Mouse (Mus musculus): ENCODE measurements at regions not wholly inside any gene's neighbourhood (a gene's known extent, or its start where the extent isn't known, plus 50 kb on each side); places are given as distances from the start of the nearest gene placed in this dataset.
"Not testable (repeated sequence)": the region's sequence is repeated elsewhere in the genome, so short reads cannot be mapped to it uniquely, and the experiment has no call there.

GRCm38 (mm10) chr15:96793251-96793650 lies 93.7 kb upstream of the Slc38a2 start:
- no peak for ATAC-seq
- Histone ChIP-seq H3K4me1 (ENCODE audit: insufficient read depth) (no peaks in the 10 kb centered on the region), H3K4me3 (ENCODE audit: low read depth, low read length) (no peak overlapping the region), H3K36me3 (replicated peaks; ENCODE audit: insufficient read depth, low read length) (no peaks in the 10 kb centered on the region), H3K27ac (ENCODE audit: low read depth) (no peak overlapping the region), H3K4me2 (ENCODE audit: low read depth, low read length) (no peak overlapping the region), H3K9ac (replicated peaks) (no peak overlapping the region), H3K27me3 (ENCODE audit: insufficient read depth, low read length) (no peaks in the 10 kb centered on the region), H3K9me3 (ENCODE audit: low read length) (no peaks in the 10 kb centered on the region)
- no peak for TF ChIP-seq CTCF (IDR thresholded peaks at IDR 0.05; ENCODE audit: low read depth)
- no peak for TF ChIP-seq EP300 (IDR thresholded peaks at IDR 0.05; ENCODE audit: low read depth)
- WGBS (ENCODE audit: insufficient replicate concordance), result 94% methylated on average over 15 of the region's 15 CpGs
- no peak for DNase-seq

DNA sequence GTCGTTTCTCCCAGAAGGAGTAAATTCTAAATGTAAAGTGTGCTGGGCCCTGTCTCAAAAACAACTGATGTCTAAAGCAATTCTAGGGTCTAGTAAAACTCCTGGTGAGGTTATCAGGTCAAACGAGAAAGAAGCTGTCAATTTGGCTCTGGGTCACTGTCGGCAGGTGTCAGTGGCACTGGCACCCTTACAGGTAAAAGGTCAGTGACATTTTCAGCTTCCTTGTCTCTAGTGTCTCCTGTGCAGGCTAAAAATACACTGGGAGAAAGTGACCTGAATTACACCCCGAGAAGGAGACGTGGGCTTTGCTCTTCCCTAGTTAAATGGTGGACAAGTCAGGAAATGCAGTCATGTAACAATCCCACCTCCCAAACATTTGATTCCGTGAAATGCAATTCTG lies 91.8 kb upstream of the Slc38a2 start:
- H3K4me1 ChIP-seq (ENCODE audit: insufficient read depth), result no peaks in the 10 kb centered on the region
- no peaks in the 10 kb centered on the region for H3K36me3 ChIP-seq (replicated peaks; ENCODE audit: insufficient read depth, low read length)
- ATAC-seq (no peak), DNase-seq (no peak)
- 65% methylated on average over 6 of the region's 6 CpGs for WGBS (ENCODE audit: insufficient replicate concordance)
- H3K9ac ChIP-seq (replicated peaks), result no peak overlapping the region
- H3K4me2 ChIP-seq (ENCODE audit: low read depth, low read length), result no peak overlapping the region
- H3K9me3 ChIP-seq (ENCODE audit: low read length), result no peaks in the 10 kb centered on the region
- no peak overlapping the region for H3K4me3 ChIP-seq (ENCODE audit: low read depth, low read length)
- no peaks in the 10 kb centered on the region for H3K27me3 ChIP-seq (ENCODE audit: insufficient read depth, low read length)
- no peak overlapping the region for H3K27ac ChIP-seq (ENCODE audit: low read depth)
- TF ChIP-seq CTCF (IDR thresholded peaks at IDR 0.05; ENCODE audit: low read depth), result no peak
- no peak for TF ChIP-seq EP300 (IDR thresholded peaks at IDR 0.05; ENCODE audit: low read depth)

DNA sequence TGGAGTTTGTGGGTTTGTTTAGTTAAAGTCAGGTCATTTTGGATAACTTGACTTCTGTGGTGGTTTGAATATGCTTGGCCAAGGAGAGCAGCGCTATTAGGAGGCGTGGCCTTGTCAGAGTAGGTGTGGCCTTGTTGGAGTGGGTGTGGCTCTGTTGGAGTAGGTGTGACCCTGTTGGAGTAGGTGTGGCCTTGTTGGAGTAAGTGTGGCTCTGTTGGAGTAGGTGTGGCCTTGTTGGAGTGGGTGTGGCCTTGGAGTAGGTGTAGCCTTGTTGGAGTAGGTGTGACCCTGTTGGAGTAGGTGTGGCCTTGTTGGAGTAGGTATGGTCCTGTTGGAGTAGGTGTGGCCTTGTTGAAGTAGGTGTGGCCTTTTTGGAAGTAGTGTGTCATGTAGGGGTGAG lies 88.4 kb upstream of the Slc38a2 start:
- WGBS (ENCODE audit: insufficient replicate concordance), result 92% methylated on average over 2 of the region's 2 CpGs
- H3K36me3 ChIP-seq (replicated peaks; ENCODE audit: insufficient read depth, low read length); H3K27me3 ChIP-seq (ENCODE audit: insufficient read depth, low read length); H3K4me2 ChIP-seq (ENCODE audit: low read depth, low read length); H3K4me1 ChIP-seq (ENCODE audit: insufficient read depth); H3K9me3 ChIP-seq (ENCODE audit: low read length); DNase-seq; H3K9ac ChIP-seq (replicated peaks); H3K4me3 ChIP-seq (ENCODE audit: low read depth, low read length); H3K27ac ChIP-seq (ENCODE audit: low read depth): not testable (repeated sequence)
- ATAC-seq, result peak; percentile 35; the same call in 1 of the 2 replicates

- Histone ChIP-seq H3K9me3 (ENCODE audit: low read length) (no peaks in the 10 kb centered on the region), H3K27ac (ENCODE audit: low read depth) (no peak overlapping the region), H3K4me2 (ENCODE audit: low read depth, low read length) (no peak overlapping the region), H3K27me3 (ENCODE audit: insufficient read depth, low read length) (no peaks in the 10 kb centered on the region), H3K4me3 (ENCODE audit: low read depth, low read length) (no peak overlapping the region), H3K9ac (replicated peaks) (no peak overlapping the region), H3K36me3 (replicated peaks; ENCODE audit: insufficient read depth, low read length) (no peaks in the 10 kb centered on the region), H3K4me1 (ENCODE audit: insufficient read depth) (no peaks in the 10 kb centered on the region)
- DNase-seq (no peak), ATAC-seq (no peak)
- WGBS (ENCODE audit: insufficient replicate concordance), result 79% methylated on average over 7 of the region's 7 CpGs
- no peak for TF ChIP-seq EP300 (IDR thresholded peaks at IDR 0.05; ENCODE audit: low read depth)
- no peak for TF ChIP-seq CTCF (IDR thresholded peaks at IDR 0.05; ENCODE audit: low read depth)
These were observed 85.0 kb upstream of the Slc38a2 start for GRCm38 (mm10) chr15:96784578-96784977.

DNA sequence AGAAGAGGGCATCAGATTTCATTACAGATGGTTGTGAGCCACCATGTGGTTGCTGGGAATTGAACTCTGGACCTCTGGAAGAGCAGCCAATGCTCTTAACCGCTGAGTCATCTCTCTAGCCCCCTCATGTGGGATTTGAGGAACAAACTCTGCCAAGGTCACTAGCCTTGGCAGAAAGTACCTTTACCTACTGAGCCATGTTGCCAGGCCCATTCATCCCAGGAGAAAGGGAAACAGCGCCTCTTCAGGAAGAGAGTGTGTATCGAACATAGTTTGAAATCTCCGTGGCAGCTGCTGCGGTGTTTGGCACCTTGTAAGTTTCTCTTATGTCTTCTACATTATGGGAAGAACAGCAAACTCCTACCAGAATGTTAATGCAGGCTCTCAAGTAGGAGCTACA lies 82.0 kb upstream of the Slc38a2 start:
- ATAC-seq (no peak), DNase-seq (no peak)
- H3K4me1 ChIP-seq (ENCODE audit: insufficient read depth), result peaks cover 13% of the 10 kb centered on the region
- no peak overlapping the region for H3K27ac ChIP-seq (ENCODE audit: low read depth)
- no peaks in the 10 kb centered on the region for H3K36me3 ChIP-seq (replicated peaks; ENCODE audit: insufficient read depth, low read length)
- no peak overlapping the region for H3K4me2 ChIP-seq (ENCODE audit: low read depth, low read length)
- H3K9ac ChIP-seq (replicated peaks), result no peak overlapping the region
- no peak for TF ChIP-seq EP300 (IDR thresholded peaks at IDR 0.05; ENCODE audit: low read depth)
- peak; percentile 14; the same call in 1 of the 2 replicates for TF ChIP-seq CTCF (IDR thresholded peaks at IDR 0.05; ENCODE audit: low read depth)
- H3K27me3 ChIP-seq (ENCODE audit: insufficient read depth, low read length), result no peaks in the 10 kb centered on the region
- 83% methylated on average over 5 of the region's 5 CpGs for WGBS (ENCODE audit: insufficient replicate concordance)
- no peaks in the 10 kb centered on the region for H3K9me3 ChIP-seq (ENCODE audit: low read length)
- no peak overlapping the region for H3K4me3 ChIP-seq (ENCODE audit: low read depth, low read length)

DNA sequence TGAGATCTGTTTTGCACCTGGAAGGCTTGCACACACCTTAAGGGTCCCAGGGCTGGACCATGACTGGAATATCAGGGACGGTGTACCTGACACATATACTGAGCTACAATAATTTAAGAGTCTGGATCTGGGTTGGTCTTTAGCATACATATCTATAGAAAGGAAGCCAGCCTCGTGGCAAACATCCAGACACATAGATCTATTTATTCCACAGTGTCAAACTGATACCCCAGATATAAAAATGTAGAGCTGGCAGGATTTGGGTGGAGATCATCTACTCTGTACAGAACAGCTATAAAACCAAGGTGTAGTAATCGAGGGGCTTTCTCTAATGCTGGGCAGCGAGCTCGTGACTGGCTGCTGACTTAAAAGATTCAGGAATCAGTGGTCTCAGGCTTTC lies 81.1 kb upstream of the Slc38a2 start:
- WGBS (ENCODE audit: insufficient replicate concordance), result 80% methylated on average over 5 of the region's 5 CpGs
- Histone ChIP-seq H3K27me3 (ENCODE audit: insufficient read depth, low read length) (no peaks in the 10 kb centered on the region), H3K4me1 (ENCODE audit: insufficient read depth) (peaks cover 13% of the 10 kb centered on the region), H3K4me3 (ENCODE audit: low read depth, low read length) (no peak overlapping the region), H3K4me2 (ENCODE audit: low read depth, low read length) (no peak overlapping the region), H3K27ac (ENCODE audit: low read depth) (no peak overlapping the region), H3K9ac (replicated peaks) (no peak overlapping the region), H3K9me3 (ENCODE audit: low read length) (no peaks in the 10 kb centered on the region), H3K36me3 (replicated peaks; ENCODE audit: insufficient read depth, low read length) (no peaks in the 10 kb centered on the region)
- ATAC-seq (no peak), DNase-seq (no peak)
- TF ChIP-seq CTCF (IDR thresholded peaks at IDR 0.05; ENCODE audit: low read depth) (no peak), EP300 (IDR thresholded peaks at IDR 0.05; ENCODE audit: low read depth) (no peak)

DNA sequence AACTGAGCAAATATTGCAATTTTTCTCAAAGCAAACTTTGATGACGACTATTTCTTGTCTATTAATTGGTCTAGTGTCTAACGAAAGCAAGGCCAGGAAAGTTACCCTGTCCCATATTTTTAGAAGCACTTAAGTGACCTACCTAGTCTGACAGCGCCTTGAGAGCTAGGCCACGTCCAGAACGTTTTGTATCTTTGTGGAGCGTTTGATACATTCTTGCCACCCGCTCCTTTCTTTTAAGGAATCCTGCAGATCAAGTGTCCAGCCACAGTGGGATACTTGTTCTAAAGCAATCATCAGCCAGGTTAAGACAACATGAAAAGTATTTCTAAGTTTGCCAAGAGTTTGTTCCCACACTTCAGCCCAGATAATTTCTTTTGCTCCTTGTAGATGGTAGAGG lies 79.8 kb upstream of the Slc38a2 start:
- ATAC-seq (no peak), DNase-seq (no peak)
- Histone ChIP-seq H3K9me3 (ENCODE audit: low read length) (no peaks in the 10 kb centered on the region), H3K27me3 (ENCODE audit: insufficient read depth, low read length) (no peaks in the 10 kb centered on the region), H3K4me2 (ENCODE audit: low read depth, low read length) (no peak overlapping the region), H3K9ac (replicated peaks) (no peak overlapping the region), H3K36me3 (replicated peaks; ENCODE audit: insufficient read depth, low read length) (no peaks in the 10 kb centered on the region), H3K27ac (ENCODE audit: low read depth) (no peak overlapping the region), H3K4me3 (ENCODE audit: low read depth, low read length) (no peak overlapping the region), H3K4me1 (ENCODE audit: insufficient read depth) (peaks cover 19% of the 10 kb centered on the region)
- TF ChIP-seq CTCF (IDR thresholded peaks at IDR 0.05; ENCODE audit: low read depth) (no peak), EP300 (IDR thresholded peaks at IDR 0.05; ENCODE audit: low read depth) (no peak)
- WGBS (ENCODE audit: insufficient replicate concordance), result 85% methylated on average over 7 of the region's 7 CpGs

Measured in liver, postnatal 0 days (tissue).